In the genomic region with DNA sequence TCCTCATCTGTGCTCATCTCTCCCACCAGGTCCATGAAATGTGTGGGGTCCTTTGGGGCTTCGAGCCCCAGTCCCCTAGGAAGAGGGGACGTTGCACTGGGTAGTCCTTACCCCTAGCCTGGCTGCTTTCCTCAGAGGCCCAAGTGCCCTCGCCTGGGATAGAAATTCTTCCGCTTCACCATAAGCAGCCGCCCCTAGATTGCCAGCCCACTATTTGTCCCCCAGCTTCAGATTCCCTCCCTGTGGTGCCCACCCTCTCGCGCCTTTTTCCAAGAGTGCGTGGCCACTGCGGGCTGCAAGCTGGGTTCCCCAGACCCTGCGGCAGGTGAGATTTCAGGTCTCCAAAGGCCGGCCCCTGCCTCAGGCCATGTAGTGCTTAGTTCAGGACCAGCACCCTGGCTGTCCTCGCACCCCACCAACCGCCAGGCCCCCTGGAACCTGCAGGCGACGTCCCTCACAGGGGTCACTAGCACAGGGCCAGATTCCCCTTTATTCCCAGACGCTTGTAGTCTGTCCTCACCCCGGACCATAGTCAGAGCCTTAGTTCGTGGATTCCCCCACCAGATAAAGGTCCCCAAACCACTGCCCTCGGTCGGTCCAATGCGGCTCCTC, we compare ENCODE assay signal across 8 mouse cellular contexts. TPM values are rescaled to one million over a fixed set of nuclear protein-coding genes. Genes with fewer than 3 reads are reported as not detected.
A peak's percentile ranks its signal among the peaks of the same experiment; 100 is the strongest.
DNase-seq lines count a peak whose midpoint lies in the region; ATAC-seq and TF ChIP-seq lines count a peak whose summit lies in the region.

No protein-coding gene starts in this region.

- H3K4me3 ChIP-seq in layer of hippocampus, adult 2 months = peak overlapping the region; percentile 64
- H3K4me3 ChIP-seq in bone marrow macrophage, adult 2 months (ENCODE audit: insufficient read depth, low read length) = peak overlapping the region; percentile 67
- peak overlapping the region; percentile 55 for H3K4me3 ChIP-seq in forebrain, embryonic 14.5 days (ENCODE audit: low read depth, low read length)
- H3K4me3 ChIP-seq in intestine, embryonic 15.5 days (replicated peaks) = peak overlapping the region; percentile 65
- peak overlapping the region; percentile 52 for H3K4me3 ChIP-seq in midbrain, embryonic 14.5 days (replicated peaks; ENCODE audit: low read depth, low read length)

- H3K27ac ChIP-seq in layer of hippocampus, adult 2 months = peak overlapping the region; percentile 95
- no peak overlapping the region for H3K27ac ChIP-seq in bone marrow macrophage, adult 2 months (ENCODE audit: insufficient read depth, low read depth, low read length)
- peak overlapping the region; percentile 73 for H3K27ac ChIP-seq in forebrain, embryonic 14.5 days (ENCODE audit: low read depth, low read length)
- H3K27ac ChIP-seq in intestine, embryonic 15.5 days = no peak overlapping the region
- peak overlapping the region; percentile 64 for H3K27ac ChIP-seq in midbrain, embryonic 14.5 days (replicated peaks; ENCODE audit: low read depth, low read length)

- H3K4me2 ChIP-seq in forebrain, embryonic 14.5 days (ENCODE audit: low read length) = peak overlapping the region; percentile 86
- H3K4me2 ChIP-seq in intestine, embryonic 15.5 days (replicated peaks) = peak overlapping the region; percentile 93
- H3K4me2 ChIP-seq in midbrain, embryonic 14.5 days (ENCODE audit: low read length) = peak overlapping the region; percentile 88

- no peak for TF ChIP-seq POLR2A in bone marrow macrophage, adult 2 months (IDR thresholded peaks at IDR 0.05; ENCODE audit: borderline replicate concordance, low read depth, low read length)

- DNase-seq in layer of hippocampus, adult 2 months (ENCODE audit: low spot score in 2 of 2) = no peak
- DNase-seq in layer of hippocampus, postnatal 25 days (ENCODE audit: extremely low spot score in 1 of 2, low spot score in 1 of 2) = no peak
- DNase-seq in forebrain, embryonic 14.5 days (ENCODE audit: low spot score) = peak; percentile 46
- DNase-seq in midbrain, embryonic 14.5 days = peak; percentile 54
- DNase-seq in left cerebral cortex, postnatal 4 days = no peak
- DNase-seq in T-cell, adult 2 months (ENCODE audit: low spot score) = no peak

- intact Hi-C loops in left cerebral cortex, postnatal 4 days (cut with DNase I) = loop anchor here (5.0 kb wide), 1 partner anchor 137 kb away; a partner anchor contains a TSS

- TF ChIP-seq CTCF in layer of hippocampus, adult 2 months (conservative IDR thresholded peaks at IDR 0.05) = no peak
- TF ChIP-seq CTCF in bone marrow macrophage, adult 2 months (IDR thresholded peaks at IDR 0.05; ENCODE audit: low read depth, low read length) = no peak

- peak overlapping the region; percentile 79 for H3K9ac ChIP-seq in forebrain, embryonic 14.5 days (ENCODE audit: low read length)
- H3K9ac ChIP-seq in intestine, embryonic 15.5 days = peak overlapping the region; percentile 72
- peak overlapping the region; percentile 63 for H3K9ac ChIP-seq in midbrain, embryonic 14.5 days (replicated peaks; ENCODE audit: low read length)

- no peaks in the 10 kb centered on the region for H3K36me3 ChIP-seq in forebrain, embryonic 14.5 days (ENCODE audit: control insufficient read depth, insufficient read depth, low read length)
- no peaks in the 10 kb centered on the region for H3K36me3 ChIP-seq in intestine, embryonic 15.5 days
- no peaks in the 10 kb centered on the region for H3K36me3 ChIP-seq in midbrain, embryonic 14.5 days (ENCODE audit: control insufficient read depth, insufficient read depth, low read length)

- H3K9me3 ChIP-seq in forebrain, embryonic 14.5 days (replicated peaks; ENCODE audit: control insufficient read depth, low read length) = no peaks in the 10 kb centered on the region
- no peaks in the 10 kb centered on the region for H3K9me3 ChIP-seq in intestine, embryonic 15.5 days
- H3K9me3 ChIP-seq in midbrain, embryonic 14.5 days (ENCODE audit: control insufficient read depth, low read length) = no peaks in the 10 kb centered on the region

- WGBS in forebrain, embryonic 14.5 days = under 1% methylated on average over 21 of the region's 21 CpGs
- under 1% methylated on average over 21 of the region's 21 CpGs for WGBS in intestine, embryonic 15.5 days
- under 1% methylated on average over 21 of the region's 21 CpGs for WGBS in midbrain, embryonic 14.5 days

- peaks cover 5% of the 10 kb centered on the region for H3K4me1 ChIP-seq in bone marrow macrophage, adult 2 months (ENCODE audit: control insufficient read depth, insufficient read depth, low read length)
- H3K4me1 ChIP-seq in forebrain, embryonic 14.5 days (ENCODE audit: control insufficient read depth, insufficient read depth, low read length) = peaks cover 48% of the 10 kb centered on the region
- peaks cover 24% of the 10 kb centered on the region for H3K4me1 ChIP-seq in intestine, embryonic 15.5 days (replicated peaks)
- peaks cover 51% of the 10 kb centered on the region for H3K4me1 ChIP-seq in midbrain, embryonic 14.5 days (ENCODE audit: control insufficient read depth, insufficient read depth, low read length)

- peak; percentile 8 for ATAC-seq in forebrain, embryonic 14.5 days
- peak; percentile 56 for ATAC-seq in intestine, embryonic 15.5 days
- peak; percentile 7; the same call in 1 of the 2 replicates for ATAC-seq in midbrain, embryonic 14.5 days (ENCODE audit: low FRiP score, low TSS enrichment)

- no peaks in the 10 kb centered on the region for H3K27me3 ChIP-seq in forebrain, embryonic 14.5 days (replicated peaks; ENCODE audit: control insufficient read depth, insufficient read depth, low read length)
- H3K27me3 ChIP-seq in intestine, embryonic 15.5 days (replicated peaks) = no peaks in the 10 kb centered on the region
- H3K27me3 ChIP-seq in midbrain, embryonic 14.5 days (ENCODE audit: control insufficient read depth, insufficient read depth, low read length) = no peaks in the 10 kb centered on the region

RNA-seq across cellular contexts. Expression of a gene that starts 0.7 kb away (rescaled TPM):
- total RNA-seq in layer of hippocampus, adult 2 months (2021) = 100 to 1,000 TPM; 124 to 134 TPM
- 100 to 1,000 TPM; 110 to 125 TPM for total RNA-seq in layer of hippocampus, postnatal 25 days (2021)
- 0.24 and 1.2 TPM in 2 replicates for polyA plus RNA-seq in bone marrow macrophage, adult 2 months (2012; ENCODE audit: insufficient read depth, insufficient read length, missing spikeins)
- polyA plus RNA-seq in forebrain, embryonic 14.5 days (2014; fragmentation: Nextera tagmentation; extraction: Ambion mirVana) = 12.6 and 14.3 TPM in 2 replicates
- polyA plus RNA-seq in intestine, embryonic 15.5 days (2015; fragmentation: Nextera tagmentation; extraction: Ambion mirVana) = 3.3 TPM in 2 replicates
- 7.1 and 11.7 TPM in 2 replicates for polyA plus RNA-seq in midbrain, embryonic 14.5 days (2014; fragmentation: Nextera tagmentation; extraction: Ambion mirVana)
- total RNA-seq in left cerebral cortex, postnatal 4 days (2021) = 10 to 100 TPM; 17.9 to 20.2 TPM

Comparison
In these comparisons a context has a peak if more than half of its experiments do, and no peak if none do; other contexts are left out.
1. DNase-seq: peak in forebrain, embryonic 14.5 days (single experiment) and midbrain, embryonic 14.5 days (single experiment); none in layer of hippocampus, adult 2 months (0 of 2), layer of hippocampus, postnatal 25 days (0 of 2), left cerebral cortex, postnatal 4 days (single experiment) and T-cell, adult 2 months (single experiment).
2. H3K27ac ChIP-seq: peak in layer of hippocampus, adult 2 months (single experiment), forebrain, embryonic 14.5 days (single experiment) and midbrain, embryonic 14.5 days (single experiment); none in bone marrow macrophage, adult 2 months (single experiment) and intestine, embryonic 15.5 days (single experiment).
3. Peak in every context shown above with its lines, with median percentiles within 50 percentile points of each other: H3K4me3 ChIP-seq, ATAC-seq, H3K4me2 ChIP-seq and H3K9ac ChIP-seq.